Mouse (Mus musculus): Measurements from ENCODE around the gene Map3k3.

DNA sequence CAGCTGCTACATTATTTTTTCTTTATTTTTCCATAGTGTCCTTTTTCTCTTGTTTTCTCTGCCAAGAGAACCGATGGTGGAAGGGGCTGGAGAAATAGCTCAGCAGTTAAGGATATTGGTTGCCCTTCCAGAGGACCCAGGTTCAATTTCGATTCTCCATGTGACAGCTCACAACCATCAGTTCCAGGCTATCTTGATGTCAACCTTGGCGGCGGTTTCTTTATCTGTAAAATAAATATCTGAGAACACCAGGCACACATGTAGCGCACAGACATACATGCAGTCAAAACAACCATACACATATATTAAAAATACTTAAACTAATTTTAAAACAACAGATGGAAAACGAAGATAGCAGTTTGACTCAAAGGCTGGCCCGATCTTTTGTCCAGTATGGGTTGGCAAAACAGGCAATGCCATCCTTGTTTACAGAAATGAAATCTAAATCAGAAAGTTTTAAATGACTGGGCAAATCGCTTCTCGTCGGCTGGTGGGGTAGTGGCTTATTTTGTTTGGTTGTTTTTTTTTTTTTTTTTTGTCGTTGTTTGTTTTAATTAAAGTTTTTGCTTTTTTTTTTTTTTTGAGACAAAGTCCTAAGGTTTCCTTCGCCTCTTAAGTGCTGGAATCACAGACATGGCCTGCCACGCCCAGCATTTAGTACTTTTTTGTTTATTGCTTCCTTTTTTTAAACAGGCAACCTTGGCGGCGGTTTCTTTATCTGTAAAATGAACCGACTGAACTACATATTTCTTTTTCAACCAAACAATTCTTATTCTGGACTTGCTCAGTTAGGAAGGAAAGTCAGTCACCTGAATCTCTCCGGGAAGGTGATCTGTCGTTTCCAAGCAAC lies 19.1 kb upstream of the Map3k3 start:
- TF ChIP-seq CTCF (IDR thresholded peaks at IDR 0.05; ENCODE audit: control insufficient read depth, insufficient read depth, insufficient replicate concordance, low read depth, low read length) = no peak
- TF ChIP-seq POLR2A (IDR thresholded peaks at IDR 0.05; ENCODE audit: control insufficient read depth, low read depth, low read length) = no peak

Data from testis, adult 2 months (tissue).